Mouse (Mus musculus) kidney, adult 2 months (tissue): ENCODE results near the gene Acot7.

ENCODE experiments used
- CTCF ChIP-seq: fragments of 200-500 bp; conservative IDR thresholded peaks from 2 replicates; pipeline ENCODE4 v1.5.1; 2011; ENCODE audit warnings: low read depth, mild to moderate bottlenecking, control low read depth, low read length, moderate library complexity, mixed read lengths; ENCODE audit not compliant: insufficient read depth, insufficient read length
- POLR2A ChIP-seq: fragments of 200-500 bp; IDR thresholded peaks from one replicate; pipeline ENCODE4 v1.6.1; 2011; ENCODE audit warnings: low read depth, low read length, control low read depth

- TF ChIP-seq POLR2A (no peak), CTCF (no peak)
Measured at GRCm38 (mm10) chr4:152185137-152185509, 7.2 kb downstream of the Acot7 start.
